In the genomic region with DNA sequence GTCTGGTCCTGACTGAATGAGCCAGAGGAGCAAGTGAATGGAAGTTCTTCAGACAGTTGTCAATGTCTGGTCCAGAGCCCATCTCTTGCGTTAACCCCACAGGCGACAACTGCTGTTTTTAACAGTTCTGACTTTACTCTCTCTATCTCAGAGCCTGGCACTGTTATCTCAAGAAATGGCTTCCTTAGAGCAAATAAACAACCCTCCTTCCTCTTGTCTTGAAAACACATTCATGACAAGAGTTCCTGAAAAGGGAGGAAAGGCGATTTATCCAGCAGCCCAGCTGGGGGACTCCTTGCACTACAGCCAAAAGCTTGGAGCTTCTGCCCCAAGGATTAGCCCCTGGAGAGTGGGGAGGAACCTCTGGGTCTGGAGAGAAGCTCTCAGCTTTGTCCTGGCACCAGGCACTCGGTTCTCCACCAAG, we compare ENCODE assay signal across 12 mouse cellular contexts. TPM values are rescaled to one million over a fixed set of nuclear protein-coding genes. Genes with fewer than 3 reads are reported as not detected.
A peak's percentile ranks its signal among the peaks of the same experiment; 100 is the strongest.
DNase-seq lines count a peak whose midpoint lies in the region; ATAC-seq and TF ChIP-seq lines count a peak whose summit lies in the region.
"Had no signal": no experiment of that assay in that cellular context is flagged by ENCODE, and none has a peak within 500 bp of the region (broad histone marks: within the 10 kb centered on the region; RNA-seq: fewer than 3 reads in every experiment).

No protein-coding gene starts in this region.

- H3K27me3 ChIP-seq in hindbrain, embryonic 10.5 days (ENCODE audit: insufficient read depth, poor library complexity, severe bottlenecking): no peaks in the 10 kb centered on the region
- no peaks in the 10 kb centered on the region for H3K27me3 ChIP-seq in hindbrain, postnatal 0 days (ENCODE audit: insufficient read depth, low read length)
- no peaks in the 10 kb centered on the region for H3K27me3 ChIP-seq in heart, postnatal 0 days (ENCODE audit: control insufficient read depth, insufficient read depth, low read length)
- H3K27me3 ChIP-seq in forebrain, embryonic 10.5 days (ENCODE audit: poor library complexity, severe bottlenecking): no peaks in the 10 kb centered on the region
- H3K27me3 ChIP-seq: liver, embryonic 13.5 days had no signal

- no peak for TF ChIP-seq EP300 in heart, postnatal 0 days (IDR thresholded peaks at IDR 0.05; ENCODE audit: low read depth)

- H3K9me3 ChIP-seq in hindbrain, embryonic 10.5 days: 0 out of 2 replicates have a peak, but pooled peaks cover 3% of the 10 kb centered on the region
- peaks cover 3% of the 10 kb centered on the region; the same call in 1 of the 2 replicates for H3K9me3 ChIP-seq in hindbrain, postnatal 0 days (ENCODE audit: low read length)
- H3K9me3 ChIP-seq in heart, postnatal 0 days (replicated peaks; ENCODE audit: control insufficient read depth, low read length): 0 out of 2 replicates have a peak, but pooled peaks cover 7% of the 10 kb centered on the region
- H3K9me3 ChIP-seq in forebrain, embryonic 10.5 days: no peaks in the 10 kb centered on the region; the same call in 1 of the 2 replicates
- H3K9me3 ChIP-seq: liver, embryonic 13.5 days had no signal

- H3K36me3 ChIP-seq in hindbrain, embryonic 10.5 days: no peaks in the 10 kb centered on the region
- no peaks in the 10 kb centered on the region for H3K36me3 ChIP-seq in hindbrain, postnatal 0 days (ENCODE audit: insufficient read depth, low read length)
- no peaks in the 10 kb centered on the region for H3K36me3 ChIP-seq in heart, postnatal 0 days (replicated peaks; ENCODE audit: control insufficient read depth, insufficient read depth, low read length)
- H3K36me3 ChIP-seq in forebrain, embryonic 10.5 days (replicated peaks): no peaks in the 10 kb centered on the region
- H3K36me3 ChIP-seq: liver, embryonic 13.5 days had no signal

- H3K4me1 ChIP-seq in hindbrain, embryonic 10.5 days (replicated peaks): peaks cover 16% of the 10 kb centered on the region
- no peaks in the 10 kb centered on the region for H3K4me1 ChIP-seq in hindbrain, postnatal 0 days (ENCODE audit: insufficient read depth, low read length)
- no peaks in the 10 kb centered on the region for H3K4me1 ChIP-seq in brown adipose tissue, adult 24 weeks (ENCODE audit: control insufficient read depth, insufficient read depth, insufficient read length, low read length)
- H3K4me1 ChIP-seq in heart, postnatal 0 days (ENCODE audit: control insufficient read depth, insufficient read depth): no peaks in the 10 kb centered on the region
- peaks cover 9% of the 10 kb centered on the region; the same call in 1 of the 2 replicates for H3K4me1 ChIP-seq in forebrain, embryonic 10.5 days

- H3K4me3 ChIP-seq in hindbrain, embryonic 10.5 days: 0 out of 2 replicates have a peak overlapping the region, but pooled peaks have one; percentile 13
- H3K4me3 ChIP-seq in hindbrain, postnatal 0 days (ENCODE audit: low read length): no peak overlapping the region
- H3K4me3 ChIP-seq in brown adipose tissue, adult 24 weeks (ENCODE audit: insufficient read depth, low read depth, low read length): no peak overlapping the region
- H3K4me3 ChIP-seq in heart, postnatal 0 days (ENCODE audit: low read depth, low read length): no peak overlapping the region
- H3K4me3 ChIP-seq in forebrain, embryonic 10.5 days: no peak overlapping the region
- H3K4me3 ChIP-seq: liver, embryonic 13.5 days had no signal

- intact Hi-C loops in left cerebral cortex, postnatal 14 days (cut with DNase I): no loop called here

- H3K4me2 ChIP-seq in hindbrain, postnatal 0 days (ENCODE audit: low read depth, low read length): no peak overlapping the region
- no peak overlapping the region for H3K4me2 ChIP-seq in heart, postnatal 0 days (ENCODE audit: low read depth, low read length)
- H3K4me2 ChIP-seq: liver, embryonic 13.5 days had no signal

- H3K27ac ChIP-seq in hindbrain, embryonic 10.5 days: peak overlapping the region; percentile 78
- H3K27ac ChIP-seq in hindbrain, postnatal 0 days: no peak overlapping the region
- 0 out of 2 replicates have a peak overlapping the region, but pooled peaks have one; percentile 20 for H3K27ac ChIP-seq in brown adipose tissue, adult 24 weeks (replicated peaks; ENCODE audit: low read depth, low read length)
- H3K27ac ChIP-seq in heart, postnatal 0 days (ENCODE audit: low read depth): peak overlapping the region; percentile 59; the same call in 1 of the 2 replicates
- H3K27ac ChIP-seq in forebrain, embryonic 10.5 days: no peak overlapping the region
- H3K27ac ChIP-seq: liver, embryonic 13.5 days had no signal

- no peak for ATAC-seq in hindbrain, postnatal 0 days
- no peak; the same call in 1 of the 2 replicates for ATAC-seq in heart, postnatal 0 days (ENCODE audit: insufficient read depth, low read depth)
- ATAC-seq in megakaryocyte progenitor cell, adult 5-6 weeks (replicated peaks; ENCODE audit: poor library complexity): 0 out of 2 replicates have a peak, but pooled peaks have one; percentile 21
- ATAC-seq: inflammation-experienced regulatory T-cells, adult 6 months had no signal

- 44% methylated on average over 4 of the region's 4 CpGs for WGBS in hindbrain, embryonic 10.5 days
- 29% methylated on average over 4 of the region's 4 CpGs for WGBS in hindbrain, postnatal 0 days
- 35% methylated on average over 4 of the region's 4 CpGs for WGBS in heart, postnatal 0 days
- 82% methylated on average over 4 of the region's 4 CpGs for WGBS in forebrain, embryonic 10.5 days

- DNase-seq in hindbrain, embryonic 10.5 days (ENCODE audit: low spot score): no peak
- DNase-seq in hindbrain, postnatal 0 days (ENCODE audit: low spot score): no peak
- no peak for DNase-seq in heart, postnatal 0 days (ENCODE audit: low spot score)
- no peak for DNase-seq in frontal cortex, postnatal 36 days (ENCODE audit: low spot score in 2 of 2)
- no peak for DNase-seq in left cerebral cortex, postnatal 14 days (ENCODE audit: low spot score in 2 of 2)
- DNase-seq in forebrain, embryonic 10.5 days (ENCODE audit: extremely low spot score, low spot score): no peak
- DNase-seq: cerebellum, adult 11-12 months; liver, embryonic 13.5 days; thymus, postnatal 25 days had no signal

- no peak for TF ChIP-seq CTCF in hindbrain, postnatal 0 days (IDR thresholded peaks at IDR 0.05; ENCODE audit: low read depth)
- no peak for TF ChIP-seq CTCF in heart, postnatal 0 days (IDR thresholded peaks at IDR 0.05; ENCODE audit: low read depth)

- H3K9ac ChIP-seq in hindbrain, postnatal 0 days (replicated peaks; ENCODE audit: low read length): no peak overlapping the region
- H3K9ac ChIP-seq in heart, postnatal 0 days (replicated peaks; ENCODE audit: low read depth, low read length): no peak overlapping the region
- H3K9ac ChIP-seq: liver, embryonic 13.5 days had no signal

RNA-seq across cellular contexts. Expression of a gene that starts 15.9 kb away (rescaled TPM):
- polyA plus RNA-seq in hindbrain, embryonic 10.5 days (2016; fragmentation: Nextera tagmentation; extraction: Ambion mirVana): 6.1 and 12.8 TPM in 2 replicates
- total RNA-seq in hindbrain, postnatal 0 days (2014; rRNA removed): 1.9 and 2.9 TPM in 2 replicates
- polyA plus RNA-seq in hindbrain, postnatal 0 days (2015; fragmentation: Nextera tagmentation; extraction: Ambion mirVana): 3.3 and 3.9 TPM in 2 replicates
- polyA plus RNA-seq in brown adipose tissue, adult 24 weeks (2012; ENCODE audit: insufficient read depth, insufficient read length, missing spikeins): 2.4 and 4.0 TPM in 2 replicates
- 17.5 and 23.1 TPM in 2 replicates for total RNA-seq in heart, postnatal 0 days (2014; rRNA removed; ENCODE audit: low replicate concordance)
- polyA plus RNA-seq in heart, postnatal 0 days (2015; fragmentation: Nextera tagmentation; extraction: Ambion mirVana): 12.3 and 13.4 TPM in 2 replicates
- not detected in 2 replicates for total RNA-seq in megakaryocyte progenitor cell, adult 5-6 weeks (2015)
- not detected in 2 replicates for total RNA-seq in megakaryocyte progenitor cell, adult 5-6 weeks (2017)
- total RNA-seq in left cerebral cortex, postnatal 14 days (2021): under 1 TPM; 0.55 to 0.64 TPM
- 2.1 and 3.8 TPM in 2 replicates for polyA plus RNA-seq in forebrain, embryonic 10.5 days (2016; fragmentation: Nextera tagmentation; extraction: Ambion mirVana)
- polyA plus RNA-seq: inflammation-experienced regulatory T-cells, adult 6 months had no signal

Comparison
In these comparisons a context has a peak if more than half of its experiments do, and no peak if none do; other contexts are left out.
1. H3K27ac ChIP-seq: peak in hindbrain, embryonic 10.5 days (single experiment), brown adipose tissue, adult 24 weeks (single experiment) and heart, postnatal 0 days (single experiment); none in hindbrain, postnatal 0 days (single experiment) and forebrain, embryonic 10.5 days (single experiment).